Mouse (Mus musculus): ENCODE data around the gene Macrod1.

DNA sequence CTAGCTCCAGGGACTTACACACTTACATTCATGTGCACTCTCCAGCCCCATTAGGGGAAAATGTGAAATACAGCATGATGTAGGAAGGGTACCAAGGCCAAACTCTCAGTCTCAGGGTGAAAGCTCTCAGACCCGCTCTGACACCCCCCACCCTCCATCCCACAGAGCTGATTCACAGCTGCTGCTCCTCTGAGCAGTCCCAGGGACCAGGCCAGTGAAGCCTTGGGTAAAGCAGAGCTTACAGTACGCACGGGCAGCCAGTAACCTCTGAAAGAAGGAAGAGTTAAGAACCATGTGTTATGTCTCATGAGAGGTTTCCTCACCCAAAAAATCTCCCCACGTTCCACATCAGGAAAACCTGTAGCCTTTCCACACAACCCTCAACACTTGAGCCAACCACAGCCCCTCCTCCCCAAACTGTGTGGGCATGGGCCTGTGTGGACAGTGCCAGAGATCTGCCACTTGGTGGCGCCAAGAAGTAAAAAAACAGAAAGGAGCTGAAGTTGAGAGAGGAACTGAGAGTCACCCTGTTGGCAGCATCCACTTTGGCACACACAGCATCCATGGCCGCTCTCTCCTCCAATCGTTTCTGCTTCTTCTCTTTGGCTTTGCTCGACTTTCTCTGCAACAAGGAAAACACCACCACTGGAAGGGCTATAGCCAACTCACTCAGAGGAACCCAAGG, 178.1 kb downstream of the Macrod1 start:
- peak; percentile 78 for TF ChIP-seq CTCF (IDR thresholded peaks at IDR 0.05; ENCODE audit: control insufficient read depth, insufficient read depth, low read length)
- no peak for TF ChIP-seq POLR2A (IDR thresholded peaks at IDR 0.05; ENCODE audit: borderline replicate concordance, control insufficient read depth, low read depth, low read length)
